Mouse (Mus musculus) cortical plate, adult 2 months (tissue): ENCODE measurements around the gene Lhfpl5. TPM values are rescaled to one million over a fixed set of nuclear protein-coding genes. Genes with fewer than 3 reads are reported as not detected.

ENCODE experiments used
- H3K27ac ChIP-seq: fragments of 200-500 bp; 2 replicates; pipeline ENCODE4 v1.5.1; 2012; ENCODE audit warnings: low read length, control low read depth, inconsistent platforms; ENCODE audit not compliant: insufficient read depth
- H3K4me1 ChIP-seq: fragments of 200-500 bp; 2 replicates; pipeline ENCODE4 v1.6.1; 2011; ENCODE audit warnings: low read length; ENCODE audit not compliant: control insufficient read depth, insufficient read depth
- H3K4me3 ChIP-seq: fragments of 200-500 bp; 2 replicates; pipeline ENCODE4 v1.5.1; 2011; ENCODE audit warnings: mild to moderate bottlenecking, low read length, control low read depth; ENCODE audit not compliant: insufficient read depth
- CTCF ChIP-seq: fragments of 200-500 bp; IDR thresholded peaks from 2 replicates; pipeline ENCODE4 v1.5.1; 2011; ENCODE audit warnings: mild to moderate bottlenecking, control low read depth, low read length; ENCODE audit not compliant: insufficient read depth; ENCODE audit errors: extremely low read depth
- POLR2A ChIP-seq: fragments of 200-500 bp; IDR thresholded peaks from 2 replicates; pipeline ENCODE4 v1.6.1; 2011; ENCODE audit warnings: mild to moderate bottlenecking, low read length, control low read depth; ENCODE audit not compliant: insufficient read depth; ENCODE audit errors: extremely low read depth
- polyA plus RNA-seq: library from polyadenylated mRNA; depleted of rRNA; stranded (reverse); fragments of >200 nt; gene quantifications from 2 replicates; pipeline ENCODE4 v1.2.3, GENCODE M21; 2012; rRNA removed

Gene Lhfpl5
- polyA plus RNA-seq, 1 experiment: 4.5 TPM

GRCm38 (mm10) chr17:28622300-28622759, 46.9 kb downstream of the Lhfpl5 start, which contains the start of gene Srpk1:
Srpk1 (minus strand) TSS chr17:28622709.
- Histone ChIP-seq H3K4me3 (peak within 1 kb of the TSS; percentile 74), H3K4me1 (peaks cover 17% of the 10 kb centered on the region), H3K27ac (peak within 1 kb of the TSS; percentile 18; the same call in 1 of the 2 replicates)
- TF ChIP-seq POLR2A (peak; percentile 73), CTCF (no peak)

- peaks cover 21% of the 10 kb centered on the region for H3K4me1 ChIP-seq
- TF ChIP-seq POLR2A: no peak
- no peak for TF ChIP-seq CTCF
- H3K4me3 ChIP-seq: no peak overlapping the region
- peak overlapping the region; percentile 67; the same call in 1 of the 2 replicates for H3K27ac ChIP-seq
These were observed 49.4 kb downstream of the Lhfpl5 start for GRCm38 (mm10) chr17:28624841-28625240.

GRCm38 (mm10) chr17:28625327-28625726, 49.9 kb downstream of the Lhfpl5 start:
- Histone ChIP-seq H3K4me3 (no peak overlapping the region), H3K27ac (peak overlapping the region; percentile 62; the same call in 1 of the 2 replicates), H3K4me1 (peaks cover 20% of the 10 kb centered on the region)
- TF ChIP-seq POLR2A (no peak), CTCF (no peak)

- H3K4me1 ChIP-seq: peaks cover 20% of the 10 kb centered on the region
- H3K27ac ChIP-seq: peak overlapping the region; percentile 91
- H3K4me3 ChIP-seq: no peak overlapping the region
- TF ChIP-seq CTCF (no peak), POLR2A (no peak)
These were observed 51.5 kb downstream of the Lhfpl5 start for GRCm38 (mm10) chr17:28626937-28627336.

- TF ChIP-seq CTCF (no peak), POLR2A (no peak)
- Histone ChIP-seq H3K27ac (peak overlapping the region; percentile 91), H3K4me3 (no peak overlapping the region), H3K4me1 (peaks cover 20% of the 10 kb centered on the region)
These were observed 53.0 kb downstream of the Lhfpl5 start for GRCm38 (mm10) chr17:28628248-28629124.

GRCm38 (mm10) chr17:28629125-28629524, 53.7 kb downstream of the Lhfpl5 start:
- TF ChIP-seq CTCF (0 out of 2 replicates have a peak, but pooled peaks have one; percentile 8), POLR2A (no peak)
- peaks cover 20% of the 10 kb centered on the region for H3K4me1 ChIP-seq
- no peak overlapping the region for H3K4me3 ChIP-seq
- 0 out of 2 replicates have a peak overlapping the region, but pooled peaks have one; percentile 22 for H3K27ac ChIP-seq

Other genes starting within 250 kb of the Lhfpl5 start
- 705 and 712 TPM in 2 replicates for gene Rpl10a, start 247.2 kb upstream of the Lhfpl5 start, polyA plus RNA-seq
- gene Tead3, start 224.8 kb upstream of the Lhfpl5 start, polyA plus RNA-seq: 2.5 and 3.1 TPM in 2 replicates
- not detected in 2 replicates for gene Tulp1, start 210.4 kb upstream of the Lhfpl5 start, polyA plus RNA-seq
- gene Fkbp5, start 58.1 kb upstream of the Lhfpl5 start, polyA plus RNA-seq: 13.5 and 17.7 TPM in 2 replicates
- gene Armc12, start 44.8 kb upstream of the Lhfpl5 start, polyA plus RNA-seq: not detected in 2 replicates
- gene Clpsl2, start 26.2 kb upstream of the Lhfpl5 start, polyA plus RNA-seq: not detected in 2 replicates
- not detected in 2 replicates for gene Clps, start 14.9 kb upstream of the Lhfpl5 start, polyA plus RNA-seq
- gene Srpk1, start 47.1 kb downstream of the Lhfpl5 start, polyA plus RNA-seq: 68.5 and 70.7 TPM in 2 replicates
- gene Slc26a8, start 114.6 kb downstream of the Lhfpl5 start, polyA plus RNA-seq: 10.7 and 12.0 TPM in 2 replicates
- gene Mapk14, start 115.7 kb downstream of the Lhfpl5 start, polyA plus RNA-seq: 125 and 127 TPM in 2 replicates
- gene AC170998.1, start 150.4 kb downstream of the Lhfpl5 start, polyA plus RNA-seq: 1.7 and 1.8 TPM in 2 replicates
- gene Mapk13, start 193.7 kb downstream of the Lhfpl5 start, polyA plus RNA-seq: 1.4 and 1.8 TPM in 2 replicates
- gene Brpf3, start 225.4 kb downstream of the Lhfpl5 start, polyA plus RNA-seq: 45.2 and 45.6 TPM in 2 replicates